Mouse (Mus musculus) cerebellum, adult 9-11 months (tissue): Measurements from ENCODE around the gene Gpsm2.

Source experiments
- DNase-seq: peaks from one replicate; pipeline ENCODE4 v3.0.0; 2022

Gpsm2 gene

DNA sequence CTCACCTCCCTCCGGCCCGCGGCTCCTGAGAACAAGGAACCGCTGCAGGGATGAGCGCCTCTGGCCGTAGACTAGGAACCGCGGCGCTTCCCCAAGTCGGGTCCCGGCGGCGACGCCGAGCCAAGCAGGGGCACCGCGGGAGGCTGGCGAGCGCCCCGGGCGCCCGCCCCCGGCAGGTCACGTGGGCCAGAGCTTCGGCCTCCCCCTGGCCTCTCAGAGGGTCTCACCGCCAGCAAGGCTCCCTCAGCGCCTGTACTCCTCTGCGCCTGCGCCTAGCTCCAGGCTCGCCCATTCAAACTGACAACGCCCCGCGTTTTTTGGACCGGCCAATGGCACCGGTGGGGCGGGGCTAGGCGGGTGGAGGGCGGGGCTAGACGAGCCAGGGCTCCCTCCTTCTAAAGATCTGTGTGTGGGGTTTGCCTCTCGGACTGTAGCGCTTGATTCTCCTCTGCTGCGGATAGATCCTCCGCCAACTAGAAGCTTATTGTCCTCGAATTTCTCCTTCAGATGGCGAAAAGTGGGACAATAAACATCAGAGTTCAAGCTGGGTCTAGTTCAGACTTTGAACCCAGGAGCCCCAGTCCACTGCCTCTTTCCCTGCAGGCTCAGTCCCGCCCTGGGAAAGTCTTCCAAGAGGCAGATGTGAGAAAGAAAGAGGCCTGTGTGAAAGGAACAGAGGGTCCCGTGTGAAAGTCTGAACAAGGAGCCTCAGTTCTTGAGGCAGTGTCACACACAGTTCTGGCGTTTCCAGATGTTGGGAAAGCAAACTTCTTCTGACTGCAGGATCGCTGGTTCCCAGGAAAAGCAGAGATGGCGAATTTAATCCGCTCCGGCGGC is at the start of gene Gpsm2:
Gene Gpsm2, minus strand, starts transcription at position 274 of the 837 bp plus-strand sequence.
- peak; percentile 90 for DNase-seq

DNA sequence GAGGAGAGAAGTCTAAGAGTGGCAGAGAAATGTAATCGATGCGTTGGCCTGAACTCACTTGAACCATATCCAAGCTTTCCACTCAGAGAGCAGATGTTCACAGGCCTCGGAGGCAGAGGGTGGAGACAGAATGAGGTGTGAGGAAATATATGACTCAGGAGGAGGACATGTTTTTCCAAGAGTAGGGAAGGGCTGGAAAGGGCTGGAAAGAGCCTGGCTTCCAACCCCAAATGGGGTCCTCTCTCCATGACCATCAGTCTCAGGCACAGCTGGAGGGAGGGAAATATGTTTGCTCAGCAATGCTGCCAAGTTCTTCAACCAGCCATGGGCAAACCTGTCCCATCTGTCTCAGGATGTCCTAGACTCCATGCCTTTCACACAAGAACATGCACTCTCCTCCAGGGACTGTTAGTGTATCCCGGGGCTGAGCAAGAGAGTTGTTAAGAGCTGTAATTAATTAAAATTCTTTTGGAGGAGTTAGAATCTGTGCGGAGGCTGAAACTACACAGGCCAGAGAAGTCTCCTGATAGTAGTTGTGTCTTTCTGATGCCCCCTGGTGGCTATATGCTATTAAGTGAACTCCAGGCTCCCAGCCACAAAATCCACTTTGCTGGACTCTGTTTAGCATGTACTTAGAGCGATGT is 48.7 kb upstream of the Gpsm2 start:
- peak; percentile 36 for DNase-seq

DNA sequence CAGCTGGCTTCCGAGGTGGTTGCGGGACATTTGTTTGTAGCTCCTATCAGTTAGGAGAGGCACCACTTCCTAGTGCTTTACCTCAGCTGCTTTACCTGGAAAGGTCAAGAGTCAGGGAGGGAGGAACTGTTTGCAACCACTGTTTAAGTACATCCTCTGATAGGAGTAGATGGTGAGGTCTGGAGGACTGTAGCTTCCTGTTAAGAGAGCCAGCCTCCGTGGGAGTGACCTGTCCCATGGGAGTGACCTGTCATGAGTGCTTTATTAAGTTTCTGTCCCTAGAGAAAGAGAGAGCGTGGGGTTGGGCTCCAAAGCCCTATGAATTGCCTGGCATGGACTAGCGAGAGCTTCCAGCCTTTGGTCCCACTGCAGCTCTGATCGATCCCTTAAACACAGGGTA is 47.4 kb upstream of the Gpsm2 start:
- DNase-seq, result no peak

DNA sequence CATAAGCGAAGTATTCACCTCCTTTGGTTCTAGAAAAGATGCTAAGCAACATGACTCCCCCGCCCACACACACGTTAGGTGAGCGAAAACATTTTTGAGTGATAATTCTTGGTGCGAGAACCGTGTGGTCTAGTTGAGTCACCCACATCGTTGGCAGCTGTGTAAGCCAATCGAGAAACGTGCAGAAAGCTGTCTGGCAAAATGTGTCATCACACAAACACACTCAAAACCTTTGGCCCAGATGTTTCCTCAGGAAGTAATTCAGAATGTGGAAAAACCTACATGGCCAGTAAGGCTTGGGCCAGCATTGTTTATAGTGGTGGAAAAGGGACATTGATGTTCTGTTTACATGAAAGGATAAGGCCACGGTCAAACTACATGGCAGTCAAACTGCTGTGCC is 45.3 kb upstream of the Gpsm2 start:
- no peak for DNase-seq

DNA sequence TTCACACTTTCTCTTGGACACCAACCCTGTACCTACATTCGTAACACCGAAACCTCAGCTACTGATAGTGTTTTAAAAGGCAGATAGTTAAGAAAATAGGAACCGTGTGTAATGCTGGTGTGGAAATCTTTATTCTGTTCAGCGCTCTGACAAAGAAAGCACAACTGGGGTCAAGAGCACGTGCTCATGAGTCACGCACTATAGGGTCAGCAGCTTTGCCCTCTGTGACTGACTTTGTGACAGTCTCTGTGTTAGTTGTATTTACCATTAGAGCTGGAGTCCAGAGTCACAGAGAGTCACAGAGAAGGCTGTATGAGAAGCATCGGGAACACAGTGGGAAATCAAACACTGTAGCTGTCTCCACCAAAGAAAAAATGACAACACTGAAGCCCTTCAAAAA is 44.8 kb upstream of the Gpsm2 start:
- no peak for DNase-seq

DNA sequence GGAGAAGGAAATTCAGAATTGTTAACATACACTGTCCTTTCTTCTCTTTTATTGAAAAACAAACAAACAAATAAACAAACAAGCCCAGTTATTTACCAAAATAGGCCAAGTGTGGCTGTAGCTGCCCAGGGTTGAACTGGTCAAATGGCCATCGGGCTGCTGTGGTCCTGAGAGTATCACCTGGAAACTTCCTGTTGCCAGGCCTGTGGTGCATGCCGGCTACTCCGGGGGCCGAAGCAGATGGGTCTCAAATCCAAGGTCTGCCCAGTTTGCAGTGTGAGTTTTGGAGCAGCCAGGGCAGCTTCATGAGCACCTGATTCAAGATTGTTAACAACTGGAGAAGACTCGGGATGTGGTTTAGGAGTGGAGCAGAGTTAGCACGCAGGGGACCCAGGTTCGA is 43.4 kb upstream of the Gpsm2 start:
- DNase-seq, result no peak

DNA sequence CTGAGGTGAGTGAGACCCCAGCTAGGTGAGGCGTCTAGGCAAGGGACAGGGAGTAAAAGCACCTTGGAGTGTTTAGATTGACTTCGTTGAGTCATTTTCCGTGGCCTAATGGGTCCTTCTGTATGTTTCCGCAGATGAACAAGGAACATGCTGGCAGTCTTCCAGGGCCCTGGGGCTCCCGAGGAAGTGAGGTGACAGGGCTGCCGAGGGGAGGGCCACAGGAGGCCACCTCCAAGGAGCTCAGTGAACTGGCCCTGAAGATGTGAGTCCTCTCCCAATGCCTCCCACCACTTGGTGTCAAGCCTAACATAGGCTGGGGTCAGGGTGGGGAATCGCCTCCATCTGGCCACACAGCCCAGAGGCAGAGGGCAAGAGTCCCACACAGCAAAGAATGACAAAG is 42.9 kb upstream of the Gpsm2 start:
- no peak for DNase-seq

DNA sequence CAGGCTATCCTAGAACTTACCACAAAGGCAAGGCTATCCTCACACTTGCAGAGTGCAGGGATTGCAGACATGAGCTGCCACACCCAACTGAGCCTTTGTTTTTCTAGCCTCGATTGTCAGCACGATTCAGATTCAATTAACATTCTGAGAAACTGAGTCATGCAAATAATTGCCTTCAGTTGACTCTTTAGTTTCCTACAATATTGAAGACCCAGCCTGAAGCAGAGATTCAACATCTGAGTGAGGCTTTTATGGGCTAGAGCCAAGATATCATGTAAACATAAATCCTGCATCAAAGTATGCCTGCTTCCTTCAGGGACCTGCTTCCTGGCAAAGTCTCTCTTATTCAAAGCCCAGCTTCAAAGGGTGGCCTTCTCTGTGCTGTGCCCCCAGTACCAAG is 41.6 kb upstream of the Gpsm2 start:
- DNase-seq, result no peak

DNA sequence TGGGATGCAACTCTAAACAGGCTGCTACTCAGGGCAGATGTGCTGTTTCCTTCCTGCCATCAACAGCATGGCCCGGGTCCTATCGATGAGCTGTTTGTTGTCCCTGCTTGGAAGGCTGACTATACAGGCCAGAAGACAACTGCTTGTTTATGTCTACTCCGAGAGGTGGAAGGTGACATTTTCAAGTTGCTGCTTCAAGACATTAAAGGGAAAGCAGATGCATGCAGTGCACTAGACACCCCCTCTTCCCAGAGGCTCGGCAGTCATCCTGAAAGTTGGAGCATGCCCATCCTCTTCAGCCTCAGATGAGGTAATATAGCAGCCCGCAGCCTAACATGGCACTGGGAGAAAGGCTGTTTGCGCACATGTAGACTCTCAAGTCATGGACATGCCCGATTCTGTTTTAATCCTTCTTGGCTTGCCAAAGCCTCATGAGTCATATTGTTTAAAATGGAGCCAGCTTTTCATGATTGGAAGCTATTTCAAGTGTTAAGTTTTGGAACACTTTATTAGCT is 40.5 kb upstream of the Gpsm2 start:
- DNase-seq, result no peak

DNA sequence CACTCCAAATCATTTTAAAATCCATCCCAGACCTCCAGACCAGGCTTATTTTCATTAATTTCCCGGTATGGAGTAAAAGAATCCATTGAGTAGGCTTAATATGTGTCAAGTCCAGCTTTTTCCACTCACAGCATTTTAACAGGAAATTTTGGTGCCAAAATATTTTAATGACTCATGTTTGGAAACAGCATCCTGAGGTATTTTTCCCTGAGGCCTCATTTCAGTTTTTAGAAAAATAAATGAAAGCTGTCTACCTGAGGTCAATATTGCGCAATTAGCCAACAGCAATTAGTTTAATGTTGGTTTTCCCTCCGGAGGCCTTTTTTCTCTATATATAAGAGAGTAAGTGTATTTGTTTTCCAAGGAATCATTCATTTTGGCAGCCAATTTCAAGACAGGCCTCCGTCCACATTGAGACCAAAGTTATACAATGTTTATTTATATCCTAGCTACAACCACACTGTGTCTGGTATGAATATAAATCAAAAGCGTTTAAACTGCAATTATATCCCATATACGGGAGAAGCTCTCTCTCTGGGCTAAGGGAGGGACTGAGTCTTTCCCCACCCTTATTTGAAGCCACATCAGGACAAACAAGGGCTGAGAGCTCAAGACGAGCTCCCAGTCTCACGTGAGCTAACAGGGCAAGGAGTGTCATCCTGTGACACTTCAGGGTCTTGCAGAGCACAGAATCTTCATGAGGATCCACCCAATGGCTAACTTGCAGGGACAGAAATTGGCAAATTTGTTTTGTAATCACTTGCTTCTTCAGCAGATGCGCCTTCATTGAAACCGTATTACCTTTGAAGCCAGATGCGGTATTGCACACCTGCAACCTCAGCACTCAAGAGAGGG is 37.7 kb upstream of the Gpsm2 start:
- DNase-seq, result no peak

DNA sequence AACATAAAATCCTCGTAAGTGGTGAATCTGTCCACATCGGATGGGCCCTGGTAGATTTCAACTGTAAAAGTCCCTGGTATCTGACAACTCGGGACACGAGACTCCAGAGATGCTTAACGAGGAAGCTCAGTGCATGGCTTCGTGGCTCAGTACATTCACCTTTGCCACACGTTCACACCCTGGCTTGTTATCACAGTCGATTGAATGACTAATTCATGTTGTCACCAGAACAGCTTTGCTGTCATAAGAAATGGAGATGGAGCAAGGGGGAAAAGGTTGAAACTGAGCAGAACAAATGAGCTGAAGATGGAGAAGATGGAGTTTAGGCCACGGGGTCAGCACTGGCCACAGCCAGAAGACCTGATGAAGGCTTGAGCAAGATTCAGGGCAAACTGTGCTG is 35.5 kb upstream of the Gpsm2 start:
- DNase-seq, result no peak

DNA sequence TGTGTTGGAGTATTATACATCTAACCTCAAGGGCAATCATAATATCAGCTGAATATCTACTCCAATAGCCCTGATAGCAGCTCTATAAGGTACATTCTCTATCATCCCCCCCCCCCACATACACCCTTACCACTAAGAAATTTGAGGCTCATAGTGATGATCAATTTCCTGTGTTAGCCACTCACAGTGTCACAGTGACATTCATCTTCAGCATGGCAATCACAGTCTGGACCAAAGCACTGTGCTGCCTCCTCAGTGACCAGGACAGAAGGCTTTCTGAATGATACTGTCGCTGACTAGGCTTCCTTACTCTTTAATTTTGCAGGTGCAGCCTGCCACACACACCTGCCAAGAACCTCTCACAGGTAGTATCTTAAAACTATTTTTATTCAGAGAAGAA is 34.0 kb upstream of the Gpsm2 start:
- DNase-seq, result no peak

DNA sequence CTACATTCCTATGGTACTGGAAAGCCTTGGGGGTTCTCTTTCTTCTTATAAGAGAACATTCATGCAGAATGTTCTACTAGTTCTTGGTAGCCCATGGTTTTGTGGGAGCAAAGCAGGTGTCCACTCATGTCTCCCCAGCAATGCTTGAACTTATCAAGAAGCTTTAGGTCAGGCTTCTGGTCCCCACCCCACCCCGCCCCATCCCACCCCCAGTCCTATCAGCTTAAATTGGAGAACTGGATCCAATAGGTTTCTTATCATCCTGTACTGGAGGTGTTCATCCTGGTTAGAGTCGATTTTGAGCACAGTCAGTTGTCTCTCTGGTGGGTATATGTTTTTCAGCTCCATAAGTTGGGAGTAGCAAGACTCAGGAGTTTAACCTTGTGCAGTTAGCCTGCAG is 33.4 kb upstream of the Gpsm2 start:
- no peak for DNase-seq

DNA sequence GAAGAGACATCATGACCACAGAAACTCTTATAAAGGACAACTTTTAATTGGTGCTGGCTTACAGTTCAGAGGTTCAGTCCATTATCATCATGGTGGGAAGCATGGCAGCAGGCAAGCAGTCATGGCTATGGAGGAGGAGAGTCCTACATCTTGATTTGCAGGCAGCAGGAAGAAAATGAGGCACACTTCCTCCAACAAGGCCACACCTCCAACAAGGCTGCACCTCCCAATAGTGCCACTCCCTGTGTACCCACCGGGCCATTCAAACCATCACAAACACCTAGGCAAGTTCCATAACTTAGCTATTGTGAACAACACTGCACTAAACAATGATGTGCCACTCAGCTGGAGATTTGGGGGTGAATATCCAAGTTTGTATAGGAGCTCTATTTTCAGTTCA is 32.4 kb upstream of the Gpsm2 start:
- DNase-seq, result no peak

DNA sequence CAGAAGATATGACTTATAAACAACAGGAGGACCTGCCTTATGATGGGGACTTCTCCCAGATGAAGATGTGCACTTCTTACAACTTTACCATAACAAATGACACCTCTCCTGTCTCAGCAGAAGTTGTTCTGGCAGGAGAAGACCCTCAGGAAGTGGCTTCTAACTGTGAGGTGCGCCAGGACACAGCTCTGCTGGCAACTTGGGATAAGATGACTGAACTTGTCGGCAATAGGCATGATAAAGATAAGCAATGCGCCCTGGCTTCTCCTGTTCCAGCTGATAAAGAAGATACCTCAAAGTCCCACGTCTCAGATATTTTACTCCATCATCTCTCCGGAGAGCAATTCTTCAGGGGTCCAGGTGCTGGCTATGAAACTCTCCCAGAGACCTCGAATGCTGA is 29.6 kb upstream of the Gpsm2 start:
- no peak for DNase-seq

DNA sequence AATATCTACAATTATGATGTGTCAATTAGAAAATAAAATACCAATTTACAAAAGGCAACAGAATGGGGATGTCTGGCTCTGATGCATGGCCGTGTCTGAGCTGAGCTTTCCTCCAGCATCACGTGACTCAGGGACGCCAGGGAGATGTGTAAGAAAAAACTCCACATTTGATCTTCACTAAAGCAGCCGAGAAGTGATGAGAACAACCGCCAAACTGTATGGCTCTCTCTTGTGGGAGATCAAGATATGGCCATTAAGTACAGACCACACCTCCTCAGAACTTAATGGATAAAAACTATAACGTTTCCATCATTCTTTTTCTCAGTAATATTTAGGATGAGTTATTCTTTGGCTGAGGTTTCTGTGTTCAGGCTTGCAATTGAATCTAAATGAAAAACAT is 29.0 kb upstream of the Gpsm2 start:
- no peak for DNase-seq

DNA sequence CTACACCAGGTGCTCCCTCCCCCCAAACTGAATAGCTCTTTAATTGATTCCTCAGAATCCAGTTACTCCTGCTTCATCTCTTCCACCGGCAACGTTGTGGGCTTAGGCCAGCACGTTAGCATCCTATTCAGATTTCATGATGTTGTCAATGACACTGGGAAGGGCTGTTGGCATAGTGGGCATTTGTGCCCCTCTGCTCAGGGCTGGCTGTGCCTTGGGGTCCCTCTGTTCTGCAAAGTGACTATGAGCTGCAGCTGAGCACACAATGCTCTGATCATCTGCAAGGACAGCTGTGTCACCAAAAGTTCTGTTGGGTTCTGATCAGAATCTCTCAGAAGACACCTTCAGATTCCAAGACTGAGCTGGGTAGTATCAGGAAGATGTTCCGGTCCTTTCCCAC is 22.0 kb upstream of the Gpsm2 start:
- no peak for DNase-seq

DNA sequence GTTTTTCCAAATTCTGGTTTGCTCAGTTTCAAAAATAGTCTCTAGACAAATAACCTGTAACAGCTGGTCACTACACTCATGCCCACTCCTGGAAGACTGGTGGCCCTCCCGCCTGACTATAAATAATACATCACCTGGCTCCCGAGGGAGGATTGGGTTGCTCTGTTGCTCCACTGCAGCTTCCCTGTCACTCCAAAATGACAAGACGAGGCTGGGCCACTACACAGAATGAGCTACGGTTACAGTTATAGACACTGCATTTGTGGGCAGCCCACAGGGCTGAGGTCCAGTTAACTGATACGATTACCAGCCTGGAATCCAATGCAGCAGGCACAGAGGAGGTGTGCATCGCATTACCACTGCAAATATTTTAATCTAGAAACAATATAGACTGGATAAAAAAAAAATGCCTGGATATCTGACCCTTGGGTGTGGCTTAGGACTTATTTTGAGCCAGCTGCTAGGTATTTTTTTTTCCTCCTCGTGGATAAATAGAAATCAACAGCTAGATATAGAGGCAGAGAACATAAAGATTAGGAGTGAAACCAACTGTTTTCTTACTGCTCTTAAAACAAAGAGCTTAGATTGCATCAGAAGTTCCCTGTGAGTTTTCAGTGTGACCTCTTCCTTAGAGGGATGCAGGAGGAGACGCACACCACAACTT is 17.1 kb upstream of the Gpsm2 start, which contains the start of gene Aknad1:
Gene Aknad1, plus strand, starts transcription at position 614 of the 664 bp plus-strand sequence.
- DNase-seq, result no peak

DNA sequence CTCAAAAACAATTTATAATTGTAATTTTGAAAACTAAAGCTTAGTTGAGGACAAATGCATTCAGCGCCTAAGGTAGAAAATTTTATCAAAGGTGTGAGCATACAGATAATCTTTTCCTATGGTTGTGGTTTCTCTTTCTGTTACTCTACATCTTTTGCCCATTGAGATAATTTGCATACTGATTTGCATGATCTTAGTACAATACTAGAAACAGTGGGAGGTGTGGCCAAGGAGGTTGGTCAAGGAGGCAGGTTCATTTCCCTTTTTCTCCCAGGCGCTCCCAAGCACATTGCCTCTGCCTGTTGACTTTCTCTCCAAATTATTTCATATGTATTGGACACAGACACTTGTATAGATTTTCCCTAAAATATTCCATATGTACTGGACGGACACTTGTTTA is 15.7 kb upstream of the Gpsm2 start:
- no peak for DNase-seq

DNA sequence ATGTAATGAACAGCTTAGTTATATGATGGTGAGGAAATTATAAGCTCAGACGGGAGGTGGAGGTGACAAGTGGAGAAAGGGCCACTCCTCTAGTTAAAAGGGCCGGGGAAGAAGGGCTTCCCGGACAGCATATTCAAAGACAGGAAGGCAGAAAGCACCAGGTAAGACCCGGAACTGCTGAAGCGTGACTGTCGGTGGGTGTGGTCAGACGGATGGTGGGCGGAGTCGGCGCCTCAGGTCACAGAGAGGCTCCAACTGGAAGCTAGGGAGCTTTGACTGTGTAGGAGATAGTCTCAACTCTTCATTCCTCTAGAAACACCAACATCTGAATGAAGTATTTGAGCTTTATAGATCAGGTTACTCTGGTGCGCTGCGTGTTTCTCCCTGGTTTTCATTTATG is 8.2 kb upstream of the Gpsm2 start:
- no peak for DNase-seq

DNA sequence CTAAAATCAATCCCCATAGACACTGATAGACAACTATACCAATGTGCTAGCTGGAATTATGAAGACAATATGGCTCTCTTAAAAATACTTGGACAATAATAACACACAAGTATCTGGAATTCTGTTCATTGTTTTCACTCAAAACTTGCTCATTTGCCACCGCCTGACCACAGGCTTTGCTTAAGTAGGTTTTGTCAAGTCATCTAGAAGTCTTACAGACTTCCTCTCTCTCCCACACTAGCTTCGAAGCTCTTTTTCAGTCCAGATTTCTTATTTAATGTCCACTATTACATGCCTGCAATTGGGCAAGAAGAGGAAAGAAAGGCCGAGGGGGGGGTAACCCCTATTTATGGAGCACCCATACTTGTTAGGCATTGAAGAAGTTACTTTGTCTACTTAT is 5.7 kb upstream of the Gpsm2 start:
- no peak for DNase-seq

DNA sequence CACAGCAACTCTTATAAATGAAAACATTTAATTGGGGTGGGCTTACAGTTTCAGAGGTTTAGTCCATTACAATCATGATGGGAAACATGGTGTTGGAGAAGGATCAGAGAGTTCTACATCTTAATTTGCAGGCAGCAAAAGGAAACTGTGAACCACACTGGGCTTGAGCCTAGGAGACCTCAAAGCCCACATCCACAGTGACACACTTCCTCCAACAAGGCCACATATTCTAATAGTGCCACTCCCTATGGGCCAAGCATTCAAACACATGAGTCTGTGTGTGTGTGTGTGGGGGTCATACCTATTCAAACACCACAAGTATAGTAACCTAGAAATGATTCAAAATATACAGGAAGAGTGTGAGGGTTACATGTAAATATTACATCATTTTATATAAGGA is 5.2 kb upstream of the Gpsm2 start:
- DNase-seq, result no peak

DNA sequence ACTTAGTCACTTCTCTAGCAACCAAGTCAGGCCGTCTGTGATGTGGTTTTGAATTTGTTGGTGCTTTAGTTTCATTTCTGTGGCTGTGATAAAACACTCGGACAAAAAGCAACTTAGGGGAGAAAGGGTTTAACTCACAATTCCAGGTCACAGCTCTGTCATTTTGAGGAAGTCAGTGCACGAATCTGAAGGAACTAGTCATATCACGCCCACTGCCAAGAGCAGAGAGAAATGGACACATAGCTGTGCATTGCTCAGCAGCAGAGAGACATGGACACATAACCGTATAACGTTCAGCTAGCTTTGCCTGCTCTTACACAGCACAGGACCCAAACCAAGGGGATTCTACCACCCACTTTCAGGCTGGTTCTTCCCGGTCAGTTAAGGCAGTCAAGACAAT is 4.3 kb upstream of the Gpsm2 start:
- no peak for DNase-seq
